Mouse (Mus musculus): ENCODE results near the gene Htr5a. TPM values are rescaled to one million over a fixed set of nuclear protein-coding genes. Genes with fewer than 3 reads are reported as not detected.

The Htr5a gene
- polyA plus RNA-seq (2016; fragmentation: Nextera tagmentation; extraction: Ambion mirVana) = not detected in 2 replicates

DNA sequence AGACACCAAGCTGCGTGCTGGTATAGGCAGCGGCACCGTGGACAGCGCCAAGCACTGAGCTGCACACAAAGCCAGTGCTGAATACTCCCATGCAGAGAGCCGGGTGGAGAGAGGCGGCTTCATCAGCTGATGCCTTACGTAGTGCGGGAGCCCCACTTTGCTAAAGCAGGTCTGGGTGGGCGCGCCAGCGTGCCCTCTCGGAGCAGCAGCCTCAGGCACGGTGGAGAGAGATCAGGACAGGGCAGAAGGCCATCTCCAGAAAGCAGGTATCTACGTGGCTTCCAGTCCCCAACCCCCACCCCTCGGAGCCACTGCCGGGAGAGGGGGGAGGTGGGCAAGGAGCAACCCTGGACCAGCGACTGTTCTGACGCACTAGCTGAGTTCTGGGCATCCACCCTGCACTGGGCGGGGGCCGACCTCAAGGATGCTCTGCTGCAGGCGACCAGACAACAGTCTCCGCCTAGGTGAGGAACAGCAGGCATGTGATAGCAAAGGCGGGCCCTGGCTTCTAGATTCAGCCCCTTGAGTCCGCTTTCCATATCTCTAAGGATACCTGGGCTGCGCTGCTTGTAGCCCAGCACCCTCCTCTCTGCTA is at the start of gene Htr5a:
Htr5a (plus strand) TSS at position 449 of the 595 bp plus-strand sequence.
- peak within 1 kb of the TSS; percentile 50 for H3K4me3 ChIP-seq

DNA sequence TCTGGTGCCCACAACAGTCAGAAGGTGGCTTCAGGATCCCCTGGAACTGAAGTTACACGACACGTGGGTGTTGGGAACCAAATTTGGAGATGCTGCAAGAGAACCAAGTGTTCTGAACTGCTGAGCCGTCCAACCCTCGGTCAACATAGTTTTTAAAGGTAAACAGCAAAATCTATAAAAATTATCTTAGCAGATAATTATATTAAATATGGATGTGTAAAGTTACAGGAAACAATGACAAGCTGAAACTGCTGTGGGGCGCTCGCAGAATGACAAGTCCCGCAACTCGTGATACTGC is 49.8 kb upstream of the Htr5a start:
- peak overlapping the region; percentile 81 for H3K4me3 ChIP-seq
- DNase-seq (ENCODE audit: low spot score) = no peak
- peaks cover 20% of the 10 kb centered on the region for H3K4me1 ChIP-seq
- 17% methylated on average over 8 of the region's 8 CpGs for WGBS
- peak overlapping the region; percentile 97 for H3K27ac ChIP-seq (replicated peaks)
- H3K9me3 ChIP-seq = no peaks in the 10 kb centered on the region
- no peaks in the 10 kb centered on the region for H3K27me3 ChIP-seq (replicated peaks; ENCODE audit: low read depth, poor library complexity, severe bottlenecking)
- peaks cover 26% of the 10 kb centered on the region for H3K36me3 ChIP-seq (replicated peaks)

More for the DNA sequence above, at the start of gene Htr5a:
- WGBS = 5% methylated on average over 25 of the region's 25 CpGs
- Histone ChIP-seq H3K27me3 (replicated peaks; ENCODE audit: low read depth, poor library complexity, severe bottlenecking) (peaks cover 23% of the 10 kb centered on the region), H3K9me3 (no peaks in the 10 kb centered on the region), H3K4me1 (peaks cover 6% of the 10 kb centered on the region), H3K36me3 (replicated peaks) (no peaks in the 10 kb centered on the region), H3K27ac (replicated peaks) (no peak within 1 kb of the TSS)
- peak; percentile 67 for DNase-seq (ENCODE audit: low spot score)

GRCm38 (mm10) chr5:27792531-27793205 is 49.3 kb upstream of the Htr5a start:
- H3K36me3 ChIP-seq (replicated peaks) = peaks cover 21% of the 10 kb centered on the region
- H3K9me3 ChIP-seq = no peaks in the 10 kb centered on the region
- DNase-seq (ENCODE audit: low spot score) = peak; percentile 8
- WGBS = 57% methylated on average over 9 of the region's 9 CpGs
- H3K27me3 ChIP-seq (replicated peaks; ENCODE audit: low read depth, poor library complexity, severe bottlenecking) = no peaks in the 10 kb centered on the region
- H3K27ac ChIP-seq (replicated peaks) = peak overlapping the region; percentile 97
- H3K4me3 ChIP-seq = peak overlapping the region; percentile 81
- peaks cover 20% of the 10 kb centered on the region for H3K4me1 ChIP-seq

DNA sequence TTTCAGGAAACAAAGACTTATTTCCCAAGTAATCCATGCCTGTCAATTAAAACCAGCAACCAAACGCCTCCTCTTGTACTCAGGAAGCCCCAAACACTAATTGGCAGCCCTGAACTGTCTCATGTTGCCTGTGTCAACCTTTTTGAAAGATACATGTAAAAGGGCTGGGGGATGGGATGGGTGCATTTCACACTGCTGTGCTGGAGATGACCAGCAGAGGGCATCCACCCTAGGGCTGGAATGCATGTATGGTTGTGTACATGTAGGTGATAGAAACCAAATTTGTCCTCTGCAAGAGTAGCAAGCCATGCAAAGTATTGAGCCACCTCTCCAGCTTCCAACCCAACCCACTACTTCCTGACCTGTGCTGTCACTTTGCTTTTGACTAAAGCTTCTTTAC is 48.0 kb upstream of the Htr5a start:
- no peaks in the 10 kb centered on the region for H3K9me3 ChIP-seq
- H3K36me3 ChIP-seq (replicated peaks) = peaks cover 8% of the 10 kb centered on the region
- peak; percentile 71 for DNase-seq (ENCODE audit: low spot score)
- no peaks in the 10 kb centered on the region for H3K27me3 ChIP-seq (replicated peaks; ENCODE audit: low read depth, poor library complexity, severe bottlenecking)
- peaks cover 20% of the 10 kb centered on the region for H3K4me1 ChIP-seq
- 24% methylated on average over 1 of the region's 1 CpGs for WGBS
- H3K27ac ChIP-seq (replicated peaks) = no peak overlapping the region
- H3K4me3 ChIP-seq = no peak overlapping the region

DNA sequence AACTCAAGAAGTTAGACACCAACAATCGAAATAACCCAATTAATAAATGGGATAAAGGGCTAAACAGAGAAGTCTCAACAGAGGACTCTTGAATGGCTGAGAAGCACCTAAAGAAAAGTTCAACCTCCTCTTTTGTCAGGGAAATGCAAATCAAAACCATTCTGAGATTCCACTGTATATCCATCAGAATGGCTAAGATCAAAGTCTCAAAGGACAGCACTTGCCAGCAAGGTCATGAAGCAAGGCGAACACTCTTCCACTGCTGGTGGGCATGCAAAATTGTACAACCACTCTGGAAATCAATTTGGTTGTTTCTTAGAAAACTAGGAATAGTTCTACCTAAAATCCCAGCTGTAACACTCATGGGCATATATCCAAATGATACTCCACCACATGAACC is 27.7 kb upstream of the Htr5a start:
- H3K9me3 ChIP-seq = no peaks in the 10 kb centered on the region
- 89% methylated on average over 2 of the region's 2 CpGs for WGBS
- H3K27me3 ChIP-seq (replicated peaks; ENCODE audit: low read depth, poor library complexity, severe bottlenecking) = no peaks in the 10 kb centered on the region
- no peaks in the 10 kb centered on the region for H3K4me1 ChIP-seq
- DNase-seq (ENCODE audit: low spot score) = no peak
- no peak overlapping the region for H3K27ac ChIP-seq (replicated peaks)
- no peak overlapping the region for H3K4me3 ChIP-seq
- H3K36me3 ChIP-seq (replicated peaks) = no peaks in the 10 kb centered on the region

DNA sequence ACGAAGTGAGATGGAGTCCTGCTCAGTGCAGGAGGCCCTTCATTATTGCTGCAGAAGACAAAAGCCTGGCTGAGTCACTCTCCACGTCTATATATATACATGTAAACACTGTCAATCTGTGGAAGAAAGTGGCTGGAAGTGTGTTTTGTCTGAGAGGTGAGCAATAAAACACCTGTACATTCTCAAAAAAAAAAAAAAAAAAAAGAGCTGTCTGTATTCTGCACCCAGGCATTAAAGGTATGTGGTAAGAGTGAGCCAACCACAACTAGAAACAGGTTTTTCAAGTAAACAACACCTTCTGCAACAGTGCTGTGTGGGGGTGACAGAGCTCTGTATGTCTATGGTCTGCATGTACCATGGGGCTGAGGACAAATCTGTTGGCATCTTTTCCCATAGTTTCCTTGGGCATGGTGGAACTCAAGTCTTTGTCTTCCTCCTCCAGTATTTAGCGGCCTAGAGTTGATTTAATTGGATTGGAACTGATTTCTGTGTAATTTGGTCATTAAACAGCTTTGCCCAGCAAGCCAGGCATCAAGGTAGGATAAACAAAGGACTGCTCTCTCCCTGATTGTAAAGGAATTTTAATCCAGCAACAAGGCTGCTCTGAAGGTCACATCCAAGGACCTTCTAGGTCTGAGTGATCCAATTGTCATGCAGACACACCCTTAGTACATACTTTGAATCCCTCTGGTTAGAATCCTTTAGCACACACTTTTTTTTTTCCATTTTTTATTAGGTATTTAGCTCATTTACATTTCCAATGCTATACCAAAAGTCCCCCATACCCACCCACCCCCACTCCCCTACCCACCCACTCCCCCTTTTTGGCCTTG is 22.9 kb upstream of the Htr5a start:
- 64% methylated on average over 3 of the region's 3 CpGs for WGBS

GRCm38 (mm10) chr5:27821161-27821560 is 20.8 kb upstream of the Htr5a start:
- DNase-seq (ENCODE audit: low spot score) = no peak
- no peak overlapping the region for H3K4me3 ChIP-seq
- no peaks in the 10 kb centered on the region for H3K9me3 ChIP-seq
- WGBS = 92% methylated on average over 6 of the region's 6 CpGs
- H3K4me1 ChIP-seq = no peaks in the 10 kb centered on the region
- H3K27ac ChIP-seq (replicated peaks) = no peak overlapping the region
- no peaks in the 10 kb centered on the region for H3K27me3 ChIP-seq (replicated peaks; ENCODE audit: low read depth, poor library complexity, severe bottlenecking)
- no peaks in the 10 kb centered on the region for H3K36me3 ChIP-seq (replicated peaks)

More for the DNA sequence above, 22.9 kb upstream of the Htr5a start:
- Histone ChIP-seq H3K4me1 (no peaks in the 10 kb centered on the region), H3K4me3 (no peak overlapping the region), H3K27me3 (replicated peaks; ENCODE audit: low read depth, poor library complexity, severe bottlenecking) (no peaks in the 10 kb centered on the region), H3K9me3 (no peaks in the 10 kb centered on the region), H3K36me3 (replicated peaks) (no peaks in the 10 kb centered on the region), H3K27ac (replicated peaks) (no peak overlapping the region)
- no peak for DNase-seq (ENCODE audit: low spot score)

DNA sequence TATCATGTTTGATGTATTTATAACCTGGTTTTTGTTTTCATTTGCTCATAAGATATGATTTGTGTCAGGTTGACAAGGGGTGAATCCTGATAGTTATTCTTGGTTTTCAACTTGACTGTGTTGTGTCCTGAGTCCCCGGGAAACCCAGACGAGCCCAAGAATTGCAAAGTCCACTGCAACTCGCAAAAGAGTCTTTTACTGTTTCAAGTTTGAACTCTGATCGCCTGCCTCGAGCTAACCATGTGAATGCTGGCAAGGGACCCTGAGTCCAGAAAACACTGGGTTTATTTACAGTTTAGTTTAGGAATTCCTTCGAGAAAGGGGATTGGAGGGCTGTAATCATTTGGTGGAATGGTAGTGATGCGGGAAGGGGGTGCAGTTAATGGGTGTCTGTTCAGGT is 14.0 kb upstream of the Htr5a start:
- Histone ChIP-seq H3K9me3 (no peaks in the 10 kb centered on the region), H3K4me1 (no peaks in the 10 kb centered on the region), H3K36me3 (replicated peaks) (no peaks in the 10 kb centered on the region), H3K4me3 (no peak overlapping the region), H3K27ac (replicated peaks) (no peak overlapping the region), H3K27me3 (replicated peaks; ENCODE audit: low read depth, poor library complexity, severe bottlenecking) (no peaks in the 10 kb centered on the region)
- DNase-seq (ENCODE audit: low spot score) = no peak
- WGBS = 88% methylated on average over 7 of the region's 7 CpGs

GRCm38 (mm10) chr5:27835096-27835495 is 6.9 kb upstream of the Htr5a start:
- Histone ChIP-seq H3K27me3 (replicated peaks; ENCODE audit: low read depth, poor library complexity, severe bottlenecking) (no peaks in the 10 kb centered on the region), H3K27ac (replicated peaks) (no peak overlapping the region), H3K9me3 (no peaks in the 10 kb centered on the region), H3K36me3 (replicated peaks) (no peaks in the 10 kb centered on the region), H3K4me3 (no peak overlapping the region), H3K4me1 (no peaks in the 10 kb centered on the region)
- WGBS = 85% methylated on average over 2 of the region's 2 CpGs
- DNase-seq (ENCODE audit: low spot score) = no peak

DNA sequence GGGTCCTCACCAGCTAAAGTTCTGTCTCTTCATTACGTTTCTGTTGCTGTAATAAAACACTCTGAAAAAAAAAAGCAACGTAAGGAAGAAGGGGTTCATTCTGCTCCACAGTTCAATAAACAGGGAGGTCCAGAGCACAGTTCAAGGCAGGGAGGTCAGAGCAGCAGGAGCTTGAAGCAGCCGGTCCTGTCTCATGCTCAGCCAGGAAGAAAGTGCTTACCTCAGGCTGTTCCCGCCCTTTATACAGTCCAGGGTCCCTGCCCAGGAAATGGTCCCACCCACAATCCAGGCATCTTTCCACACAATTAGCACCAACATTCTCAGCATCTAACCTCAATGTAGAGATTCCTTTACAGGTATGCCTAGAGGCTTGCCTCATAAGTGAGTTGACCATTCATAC is 3.9 kb upstream of the Htr5a start:
- Histone ChIP-seq H3K36me3 (replicated peaks) (no peaks in the 10 kb centered on the region), H3K27ac (replicated peaks) (no peak overlapping the region), H3K9me3 (no peaks in the 10 kb centered on the region), H3K4me1 (peaks cover 6% of the 10 kb centered on the region), H3K4me3 (no peak overlapping the region), H3K27me3 (replicated peaks; ENCODE audit: low read depth, poor library complexity, severe bottlenecking) (peaks cover 20% of the 10 kb centered on the region)
- 57% methylated on average over 4 of the region's 4 CpGs for WGBS
- DNase-seq (ENCODE audit: low spot score) = no peak

DNA sequence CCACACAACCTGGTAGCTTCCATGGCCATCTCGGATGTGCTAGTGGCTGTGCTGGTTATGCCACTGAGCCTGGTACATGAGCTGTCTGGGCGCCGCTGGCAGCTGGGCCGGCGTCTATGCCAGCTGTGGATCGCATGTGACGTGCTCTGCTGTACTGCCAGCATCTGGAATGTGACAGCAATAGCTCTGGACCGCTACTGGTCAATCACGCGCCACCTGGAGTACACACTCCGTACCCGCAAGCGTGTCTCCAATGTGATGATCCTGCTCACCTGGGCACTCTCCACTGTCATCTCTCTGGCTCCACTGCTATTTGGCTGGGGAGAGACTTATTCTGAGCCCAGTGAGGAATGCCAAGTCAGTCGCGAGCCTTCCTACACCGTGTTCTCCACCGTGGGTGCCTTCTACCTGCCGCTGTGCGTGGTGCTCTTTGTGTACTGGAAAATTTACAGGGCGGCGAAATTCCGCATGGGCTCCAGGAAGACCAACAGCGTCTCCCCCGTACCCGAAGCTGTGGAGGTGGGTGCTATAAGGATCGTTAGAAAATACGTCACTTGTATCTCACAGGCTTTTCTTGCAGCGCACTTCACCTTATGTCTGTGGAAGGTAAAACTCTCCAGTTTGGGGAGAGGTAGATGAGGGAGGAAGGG is 847 bp downstream of the Htr5a start:
- no peak for DNase-seq (ENCODE audit: low spot score)
- no peaks in the 10 kb centered on the region for H3K36me3 ChIP-seq (replicated peaks)
- 72% methylated on average over 28 of the region's 28 CpGs for WGBS
- peaks cover 6% of the 10 kb centered on the region for H3K4me1 ChIP-seq
- no peak overlapping the region for H3K27ac ChIP-seq (replicated peaks)
- no peak overlapping the region for H3K4me3 ChIP-seq
- H3K9me3 ChIP-seq = no peaks in the 10 kb centered on the region
- H3K27me3 ChIP-seq (replicated peaks; ENCODE audit: low read depth, poor library complexity, severe bottlenecking) = peaks cover 23% of the 10 kb centered on the region

DNA sequence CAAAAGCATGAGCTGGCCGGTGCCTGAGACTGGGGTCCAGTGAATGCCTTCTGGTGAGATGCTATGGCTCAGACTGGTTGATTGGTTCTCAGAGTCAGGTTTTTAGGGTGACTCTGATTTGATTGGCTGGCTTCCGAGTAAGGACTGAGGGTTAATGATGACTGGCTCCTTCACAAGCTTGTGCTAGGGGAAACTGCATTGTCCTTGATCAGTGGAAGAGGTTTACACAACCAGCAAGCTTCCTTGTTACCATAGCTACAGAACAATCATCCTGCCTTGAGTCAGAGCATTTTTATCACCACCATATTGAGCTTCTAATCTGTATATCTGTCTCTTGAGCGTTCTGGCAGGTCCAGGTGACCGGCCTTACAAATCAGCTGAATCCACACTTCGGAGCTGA is 5.0 kb downstream of the Htr5a start:
- WGBS = 78% methylated on average over 5 of the region's 5 CpGs
- H3K27ac ChIP-seq (replicated peaks) = no peak overlapping the region
- no peaks in the 10 kb centered on the region for H3K9me3 ChIP-seq

More for the DNA sequence above, 5.0 kb downstream of the Htr5a start:
- no peak for DNase-seq (ENCODE audit: low spot score)
- Histone ChIP-seq H3K4me1 (peaks cover 2% of the 10 kb centered on the region), H3K27me3 (replicated peaks; ENCODE audit: low read depth, poor library complexity, severe bottlenecking) (peaks cover 14% of the 10 kb centered on the region), H3K36me3 (replicated peaks) (no peaks in the 10 kb centered on the region), H3K4me3 (no peak overlapping the region)

Measured in embryonic facial prominence, embryonic 10.5 days (tissue).